In the genomic region with DNA sequence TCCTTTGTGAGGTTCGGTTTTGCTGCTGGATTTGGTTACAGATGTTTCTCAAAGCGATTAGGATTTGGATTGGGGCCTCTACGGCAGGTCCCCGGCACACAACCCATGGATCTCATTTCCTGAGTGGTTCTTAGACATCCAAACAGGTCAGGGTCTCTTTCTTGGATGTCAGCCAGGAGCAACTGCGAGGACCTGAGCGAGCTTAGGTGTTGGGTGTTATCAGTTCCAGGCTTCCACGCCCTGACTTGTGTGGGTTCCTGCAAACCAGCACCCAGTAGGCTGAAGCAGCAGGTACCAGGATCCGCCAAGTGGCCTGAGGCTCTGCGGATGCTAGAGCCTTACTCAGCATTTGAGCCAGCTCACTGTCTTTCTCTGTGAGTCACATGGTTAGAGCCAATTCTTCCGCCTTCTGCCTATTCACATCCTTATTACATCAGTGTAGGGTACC, we compare ENCODE assay signal across 8 mouse cellular contexts.
DNase-seq lines count a peak whose midpoint lies in the region; ATAC-seq and TF ChIP-seq lines count a peak whose summit lies in the region.

No protein-coding gene starts in this region.

- H3K9ac ChIP-seq in heart, embryonic 13.5 days, result peak overlapping the region; percentile 81
- peak overlapping the region; percentile 43 for H3K9ac ChIP-seq in midbrain, embryonic 12.5 days (replicated peaks)
- H3K9ac ChIP-seq in stomach, postnatal 0 days (ENCODE audit: low read length), result peak overlapping the region; percentile 43

- no peaks in the 10 kb centered on the region for H3K36me3 ChIP-seq in heart, embryonic 13.5 days
- H3K36me3 ChIP-seq in midbrain, embryonic 12.5 days, result no peaks in the 10 kb centered on the region
- H3K36me3 ChIP-seq in stomach, postnatal 0 days (ENCODE audit: control insufficient read depth, insufficient read depth, low read length), result no peaks in the 10 kb centered on the region

- ATAC-seq in heart, embryonic 13.5 days (ENCODE audit: extremely low read depth, insufficient number of reproducible peaks, low FRiP score, low TSS enrichment), result no peak
- ATAC-seq in midbrain, embryonic 12.5 days (ENCODE audit: low FRiP score, low read depth), result no peak
- ATAC-seq in stomach, postnatal 0 days (ENCODE audit: low FRiP score, low TSS enrichment), result peak; percentile 27; the same call in 1 of the 2 replicates

- H3K9me3 ChIP-seq in heart, embryonic 13.5 days, result no peaks in the 10 kb centered on the region
- H3K9me3 ChIP-seq in midbrain, embryonic 12.5 days, result no peaks in the 10 kb centered on the region
- H3K9me3 ChIP-seq in stomach, postnatal 0 days (ENCODE audit: control insufficient read depth, low read length), result no peaks in the 10 kb centered on the region

- peak; percentile 16 for DNase-seq in urinary bladder, postnatal 14 days (ENCODE audit: low spot score)
- DNase-seq in urinary bladder, postnatal 4 days (ENCODE audit: low spot score in 2 of 2), result no peak
- peak; percentile 34 to 35 for DNase-seq in cerebellum, postnatal 14 days
- DNase-seq in kidney, postnatal 25 days, result peak; percentile 3 to 38
- DNase-seq in stomach, postnatal 0 days (ENCODE audit: low spot score), result peak; percentile 28
- no peak for DNase-seq in frontal cortex, adult 2 months (ENCODE audit: extremely low spot score in 1 of 2, low spot score in 1 of 2)

- peak overlapping the region; percentile 60 for H3K4me3 ChIP-seq in heart, embryonic 13.5 days
- H3K4me3 ChIP-seq in midbrain, embryonic 12.5 days, result peak overlapping the region; percentile 39
- peak overlapping the region; percentile 45 for H3K4me3 ChIP-seq in stomach, postnatal 0 days (ENCODE audit: low read depth, low read length)

- H3K4me1 ChIP-seq in heart, embryonic 13.5 days, result peaks cover 8% of the 10 kb centered on the region
- peaks cover 5% of the 10 kb centered on the region; the same call in 1 of the 2 replicates for H3K4me1 ChIP-seq in midbrain, embryonic 12.5 days
- H3K4me1 ChIP-seq in stomach, postnatal 0 days (replicated peaks; ENCODE audit: control insufficient read depth, insufficient read depth), result no peaks in the 10 kb centered on the region

- H3K27me3 ChIP-seq in heart, embryonic 13.5 days (replicated peaks), result no peaks in the 10 kb centered on the region
- peaks cover 19% of the 10 kb centered on the region for H3K27me3 ChIP-seq in midbrain, embryonic 12.5 days
- no peaks in the 10 kb centered on the region for H3K27me3 ChIP-seq in stomach, postnatal 0 days (ENCODE audit: control insufficient read depth, insufficient read depth, low read length)

- 13% methylated on average over 10 of the region's 10 CpGs for WGBS in heart, embryonic 13.5 days
- WGBS in midbrain, embryonic 12.5 days, result 37% methylated on average over 10 of the region's 10 CpGs
- 28% methylated on average over 10 of the region's 10 CpGs for WGBS in stomach, postnatal 0 days

- 0 out of 2 replicates have a peak overlapping the region, but pooled peaks have one; percentile 12 for H3K27ac ChIP-seq in heart, embryonic 13.5 days (replicated peaks)
- no peak overlapping the region for H3K27ac ChIP-seq in midbrain, embryonic 12.5 days (replicated peaks)
- no peak overlapping the region for H3K27ac ChIP-seq in stomach, postnatal 0 days (replicated peaks)

- no peak for TF ChIP-seq EP300 in stomach, postnatal 0 days (optimal IDR thresholded peaks at IDR 0.05)

- no peak for TF ChIP-seq CTCF in stomach, postnatal 0 days (IDR thresholded peaks at IDR 0.05; ENCODE audit: low read depth)

- H3K4me2 ChIP-seq in heart, embryonic 13.5 days, result peak overlapping the region; percentile 81
- H3K4me2 ChIP-seq in midbrain, embryonic 12.5 days (replicated peaks), result peak overlapping the region; percentile 53
- H3K4me2 ChIP-seq in stomach, postnatal 0 days (replicated peaks; ENCODE audit: low read depth), result peak overlapping the region; percentile 64

Comparison
In these comparisons a context has a peak if more than half of its experiments do, and no peak if none do; other contexts are left out.
1. DNase-seq: peak in urinary bladder, postnatal 14 days (single experiment), cerebellum, postnatal 14 days (2 of 2), kidney, postnatal 25 days (2 of 2) and stomach, postnatal 0 days (single experiment); none in urinary bladder, postnatal 4 days (0 of 2) and frontal cortex, adult 2 months (0 of 2).
2. Peak in every context shown above with its lines, with median percentiles within 50 percentile points of each other: H3K4me2 ChIP-seq, H3K4me3 ChIP-seq and H3K9ac ChIP-seq.